Mouse (Mus musculus) thymus, adult 2 months (tissue): Measurements from ENCODE around the gene Slc41a3. TPM values are rescaled to one million over a fixed set of nuclear protein-coding genes. Genes with fewer than 3 reads are reported as not detected.

ENCODE experiments used
- DNase-seq: peaks from one replicate; pipeline ENCODE4 v3.0.0; 2021
- H3K27ac ChIP-seq: fragments of 200-500 bp; 2 replicates; pipeline ENCODE4 v1.5.1; 2012; ENCODE audit warnings: low read length, control low read depth; ENCODE audit not compliant: control insufficient read depth, insufficient read depth
- H3K27me3 ChIP-seq: fragments of 200-500 bp; 2 replicates; pipeline ENCODE4 v1.6.1; 2012; ENCODE audit warnings: mild to moderate bottlenecking, low read length, moderate library complexity, mixed read lengths; ENCODE audit not compliant: control insufficient read depth, insufficient read depth
- H3K36me3 ChIP-seq: fragments of 200-500 bp; 2 replicates; pipeline ENCODE4 v1.6.1; 2012; ENCODE audit warnings: mild to moderate bottlenecking, low read length, moderate library complexity; ENCODE audit not compliant: control insufficient read depth, insufficient read depth
- H3K4me1 ChIP-seq: fragments of 200-500 bp; replicated peaks from 2 replicates; pipeline ENCODE4 v1.6.1; 2012; ENCODE audit warnings: low read length; ENCODE audit not compliant: control insufficient read depth, insufficient read depth
- H3K4me3 ChIP-seq: fragments of 200-500 bp; 2 replicates; pipeline ENCODE4 v1.5.1; 2012; ENCODE audit warnings: mild to moderate bottlenecking, low read length, control low read depth, moderate library complexity; ENCODE audit not compliant: control insufficient read depth, insufficient read depth
- CTCF ChIP-seq: fragments of 200-500 bp; IDR thresholded peaks from 2 replicates; pipeline ENCODE4 v1.5.1; 2012; ENCODE audit warnings: mild to moderate bottlenecking, control low read depth, low read length, moderate library complexity, borderline replicate concordance; ENCODE audit not compliant: control insufficient read depth, poor library complexity, insufficient read depth; ENCODE audit errors: extremely low read depth
- POLR2A ChIP-seq: fragments of 200-500 bp; IDR thresholded peaks from 2 replicates; pipeline ENCODE4 v1.6.1; 2012; ENCODE audit warnings: mild to moderate bottlenecking, low read length, control low read depth, moderate library complexity; ENCODE audit not compliant: control insufficient read depth, poor library complexity, insufficient read depth; ENCODE audit errors: extremely low read depth
- WGBS: fragments of 180-500 bp; shearing (Covaris S2); methylation state at CpG from one replicate; pipeline ENCODE4 v1.1.7; 2018; 5-methylcytosine and 5-hydroxymethylcytosine counted together
- polyA plus RNA-seq: library from polyadenylated mRNA; depleted of rRNA; stranded (reverse); fragments of >200 nt; gene quantifications from 2 replicates; pipeline ENCODE4 v1.2.3, GENCODE M21; 2012

The Slc41a3 gene
- polyA plus RNA-seq, 1 experiment: 12.3 TPM

- no peak for DNase-seq
- Histone ChIP-seq H3K36me3 (no peaks in the 10 kb centered on the region), H3K4me3 (no peak overlapping the region), H3K27me3 (no peaks in the 10 kb centered on the region), H3K27ac (no peak overlapping the region), H3K4me1 (peaks cover 36% of the 10 kb centered on the region)
- WGBS: 41% methylated on average over 11 of the region's 11 CpGs
- TF ChIP-seq POLR2A (0 out of 2 replicates have a peak, but pooled peaks have one; percentile 18), CTCF (no peak)
Measured at GRCm38 (mm10) chr6:90622758-90623455, 18.4 kb downstream of the Slc41a3 start.

GRCm38 (mm10) chr6:90623456-90623836, 18.9 kb downstream of the Slc41a3 start:
- Histone ChIP-seq H3K36me3 (no peaks in the 10 kb centered on the region), H3K4me1 (peaks cover 30% of the 10 kb centered on the region), H3K4me3 (no peak overlapping the region), H3K27ac (no peak overlapping the region), H3K27me3 (no peaks in the 10 kb centered on the region)
- WGBS: 77% methylated on average over 5 of the region's 5 CpGs
- TF ChIP-seq CTCF (no peak), POLR2A (no peak)
- DNase-seq: no peak

GRCm38 (mm10) chr6:90624184-90624583, 19.7 kb downstream of the Slc41a3 start:
- peaks cover 28% of the 10 kb centered on the region for H3K4me1 ChIP-seq
- H3K27me3 ChIP-seq: no peaks in the 10 kb centered on the region
- no peak for DNase-seq
- H3K27ac ChIP-seq: no peak overlapping the region
- no peaks in the 10 kb centered on the region for H3K36me3 ChIP-seq
- H3K4me3 ChIP-seq: no peak overlapping the region
- no peak for TF ChIP-seq CTCF
- TF ChIP-seq POLR2A: no peak
- 87% methylated on average over 6 of the region's 6 CpGs for WGBS

GRCm38 (mm10) chr6:90624733-90625132, 20.2 kb downstream of the Slc41a3 start:
- WGBS: 67% methylated on average over 11 of the region's 11 CpGs
- H3K27ac ChIP-seq: no peak overlapping the region
- TF ChIP-seq POLR2A: no peak
- DNase-seq: no peak
- H3K4me3 ChIP-seq: no peak overlapping the region
- no peaks in the 10 kb centered on the region for H3K36me3 ChIP-seq
- H3K4me1 ChIP-seq: peaks cover 30% of the 10 kb centered on the region
- H3K27me3 ChIP-seq: no peaks in the 10 kb centered on the region

- Histone ChIP-seq H3K4me1 (peaks cover 30% of the 10 kb centered on the region), H3K27me3 (no peaks in the 10 kb centered on the region), H3K4me3 (no peak overlapping the region), H3K36me3 (no peaks in the 10 kb centered on the region), H3K27ac (no peak overlapping the region)
- TF ChIP-seq POLR2A (no peak), CTCF (no peak)
- no peak for DNase-seq
- WGBS: 84% methylated on average over 7 of the region's 7 CpGs
Measured at GRCm38 (mm10) chr6:90625207-90625994, 20.9 kb downstream of the Slc41a3 start.

GRCm38 (mm10) chr6:90627556-90627955, 23.0 kb downstream of the Slc41a3 start:
- no peak for TF ChIP-seq POLR2A
- TF ChIP-seq CTCF: no peak
- H3K27me3 ChIP-seq: no peaks in the 10 kb centered on the region
- no peak for DNase-seq
- H3K4me3 ChIP-seq: no peak overlapping the region
- H3K27ac ChIP-seq: no peak overlapping the region
- H3K36me3 ChIP-seq: no peaks in the 10 kb centered on the region
- peaks cover 27% of the 10 kb centered on the region for H3K4me1 ChIP-seq
- 76% methylated on average over 4 of the region's 4 CpGs for WGBS

GRCm38 (mm10) chr6:90629506-90629905, 25.0 kb downstream of the Slc41a3 start:
- Histone ChIP-seq H3K27me3 (no peaks in the 10 kb centered on the region), H3K4me1 (peaks cover 19% of the 10 kb centered on the region), H3K36me3 (no peaks in the 10 kb centered on the region), H3K27ac (peak overlapping the region; percentile 45; the same call in 1 of the 2 replicates), H3K4me3 (no peak overlapping the region)
- TF ChIP-seq CTCF (no peak), POLR2A (no peak)
- WGBS: 45% methylated on average over 6 of the region's 6 CpGs
- no peak for DNase-seq
